Mouse (Mus musculus) heart, embryonic 13.5 days (tissue): ENCODE data around the gene Lrch4. TPM values are rescaled to one million over a fixed set of nuclear protein-coding genes. Genes with fewer than 3 reads are reported as not detected.

Source experiments
- ATAC-seq: fragments of 200-750 bp; cut with Nextera tagmentation; 2 replicates; pipeline ENCODE4 v1.8.0; 2017; ENCODE audit warnings: moderate TSS enrichment; ENCODE audit not compliant: insufficient number of reproducible peaks, low FRiP score, low TSS enrichment; ENCODE audit errors: extremely low read depth
- H3K27ac ChIP-seq: fragments of 300-500 bp; sonication (generic); replicated peaks from 2 replicates; pipeline ENCODE4 v1.5.1; 2015; ENCODE audit warnings: moderate library complexity, mild to moderate bottlenecking, inconsistent platforms
- H3K27me3 ChIP-seq: fragments of 300-500 bp; sonication (generic); replicated peaks from 2 replicates; pipeline ENCODE4 v1.6.1; 2015; ENCODE audit warnings: mild to moderate bottlenecking, inconsistent platforms
- H3K36me3 ChIP-seq: fragments of 300-500 bp; sonication (generic); 2 replicates; pipeline ENCODE4 v1.6.1; 2015; ENCODE audit warnings: mild to moderate bottlenecking, inconsistent platforms
- H3K4me1 ChIP-seq: fragments of 300-500 bp; sonication (generic); 2 replicates; pipeline ENCODE4 v1.6.1; 2015; ENCODE audit warnings: inconsistent platforms
- H3K4me2 ChIP-seq: fragments of 300-500 bp; sonication (generic); 2 replicates; pipeline ENCODE4 v1.6.1; 2015; ENCODE audit warnings: inconsistent platforms, mild to moderate bottlenecking, moderate library complexity
- H3K4me3 ChIP-seq: fragments of 300-500 bp; sonication (generic); 2 replicates; pipeline ENCODE4 v1.5.1; 2015; ENCODE audit warnings: moderate library complexity, mild to moderate bottlenecking, inconsistent platforms
- H3K9ac ChIP-seq: fragments of 300-500 bp; sonication (generic); 2 replicates; pipeline ENCODE4 v1.6.1; 2015; ENCODE audit warnings: inconsistent platforms, mild to moderate bottlenecking, moderate library complexity
- H3K9me3 ChIP-seq: fragments of 300-500 bp; sonication (generic); 2 replicates; pipeline ENCODE4 v1.6.1; 2016; ENCODE audit warnings: inconsistent platforms
- WGBS: fragments of 180-500 bp; shearing (Covaris S2); methylation state at CpG from one replicate; pipeline ENCODE4 v1.1.7; 2015; ENCODE audit warnings: mixed read lengths; 5-methylcytosine and 5-hydroxymethylcytosine counted together
- polyA plus RNA-seq: library from polyadenylated mRNA; unstranded; fragments of >200 nt; fragmentation: Nextera tagmentation; extraction: Ambion mirVana; gene quantifications from 2 replicates; pipeline ENCODE4 v1.2.1, GENCODE M21; 2015

Gene Lrch4
- polyA plus RNA-seq, 1 experiment from 2014 or later: 24.2 TPM

GRCm38 (mm10) chr5:137652474-137652873 is 23.6 kb downstream of the Lrch4 start:
- Histone ChIP-seq H3K27ac (no peak overlapping the region), H3K9me3 (no peaks in the 10 kb centered on the region), H3K9ac (no peak overlapping the region), H3K27me3 (no peaks in the 10 kb centered on the region), H3K4me2 (no peak overlapping the region), H3K4me1 (peaks cover 41% of the 10 kb centered on the region), H3K4me3 (no peak overlapping the region), H3K36me3 (peaks cover 37% of the 10 kb centered on the region)
- ATAC-seq: no peak
- 17% methylated on average over 3 of the region's 3 CpGs for WGBS

GRCm38 (mm10) chr5:137653366-137653765 is 24.4 kb downstream of the Lrch4 start:
- no peak for ATAC-seq
- H3K9ac ChIP-seq: no peak overlapping the region
- H3K27me3 ChIP-seq: no peaks in the 10 kb centered on the region
- peaks cover 43% of the 10 kb centered on the region for H3K36me3 ChIP-seq
- no peak overlapping the region for H3K27ac ChIP-seq
- peaks cover 32% of the 10 kb centered on the region for H3K4me1 ChIP-seq
- H3K4me3 ChIP-seq: no peak overlapping the region
- no peak overlapping the region for H3K4me2 ChIP-seq
- WGBS: 91% methylated on average over 10 of the region's 10 CpGs
- H3K9me3 ChIP-seq: no peaks in the 10 kb centered on the region

GRCm38 (mm10) chr5:137654746-137655145 is 25.8 kb downstream of the Lrch4 start:
- Histone ChIP-seq H3K9me3 (no peaks in the 10 kb centered on the region), H3K4me1 (peaks cover 21% of the 10 kb centered on the region), H3K27ac (no peak overlapping the region), H3K9ac (no peak overlapping the region), H3K27me3 (no peaks in the 10 kb centered on the region), H3K4me3 (no peak overlapping the region), H3K36me3 (peaks cover 57% of the 10 kb centered on the region), H3K4me2 (no peak overlapping the region)
- ATAC-seq: no peak
- 57% methylated on average over 7 of the region's 7 CpGs for WGBS

- H3K27me3 ChIP-seq: no peaks in the 10 kb centered on the region
- 29% methylated on average over 6 of the region's 6 CpGs for WGBS
- H3K9ac ChIP-seq: no peak overlapping the region
- H3K4me1 ChIP-seq: 0 out of 2 replicates have a peak, but pooled peaks cover 7% of the 10 kb centered on the region
- H3K36me3 ChIP-seq: peaks cover 68% of the 10 kb centered on the region
- peak overlapping the region; percentile 21; the same call in 1 of the 2 replicates for H3K27ac ChIP-seq
- ATAC-seq: no peak
- H3K9me3 ChIP-seq: no peaks in the 10 kb centered on the region
- no peak overlapping the region for H3K4me3 ChIP-seq
- no peak overlapping the region for H3K4me2 ChIP-seq
Observed at GRCm38 (mm10) chr5:137656977-137657376, 28.1 kb downstream of the Lrch4 start.

- Histone ChIP-seq H3K4me1 (0 out of 2 replicates have a peak, but pooled peaks cover 7% of the 10 kb centered on the region), H3K4me3 (no peak overlapping the region), H3K27me3 (no peaks in the 10 kb centered on the region), H3K27ac (0 out of 2 replicates have a peak overlapping the region, but pooled peaks have one; percentile 8), H3K9ac (no peak overlapping the region), H3K9me3 (no peaks in the 10 kb centered on the region), H3K4me2 (no peak overlapping the region), H3K36me3 (peaks cover 80% of the 10 kb centered on the region)
- ATAC-seq: no peak
- 82% methylated on average over 6 of the region's 6 CpGs for WGBS
Observed at GRCm38 (mm10) chr5:137660064-137660688, 31.3 kb downstream of the Lrch4 start.

- ATAC-seq: no peak
- H3K27me3 ChIP-seq: no peaks in the 10 kb centered on the region
- H3K9ac ChIP-seq: no peak overlapping the region
- peaks cover 95% of the 10 kb centered on the region for H3K36me3 ChIP-seq
- H3K9me3 ChIP-seq: no peaks in the 10 kb centered on the region
- H3K27ac ChIP-seq: no peak overlapping the region
- WGBS: 61% methylated on average over 9 of the region's 9 CpGs
- H3K4me2 ChIP-seq: no peak overlapping the region
- no peak overlapping the region for H3K4me3 ChIP-seq
- 0 out of 2 replicates have a peak, but pooled peaks cover 3% of the 10 kb centered on the region for H3K4me1 ChIP-seq
Observed at GRCm38 (mm10) chr5:137663057-137663456, 34.1 kb downstream of the Lrch4 start.

- no peaks in the 10 kb centered on the region for H3K9me3 ChIP-seq
- peak overlapping the region; percentile 2; the same call in 1 of the 2 replicates for H3K4me3 ChIP-seq
- peak overlapping the region; percentile 34; the same call in 1 of the 2 replicates for H3K4me2 ChIP-seq
- H3K9ac ChIP-seq: peak overlapping the region; percentile 34; the same call in 1 of the 2 replicates
- no peaks in the 10 kb centered on the region for H3K27me3 ChIP-seq
- WGBS: 51% methylated on average over 10 of the region's 10 CpGs
- peaks cover 37% of the 10 kb centered on the region for H3K36me3 ChIP-seq
- peak overlapping the region; percentile 60 for H3K27ac ChIP-seq
- ATAC-seq: no peak
- H3K4me1 ChIP-seq: peaks cover 43% of the 10 kb centered on the region
Observed at GRCm38 (mm10) chr5:137668971-137669370, 40.0 kb downstream of the Lrch4 start.

- Histone ChIP-seq H3K27ac (no peak overlapping the region), H3K4me3 (no peak overlapping the region), H3K9ac (no peak overlapping the region), H3K4me2 (no peak overlapping the region), H3K9me3 (no peaks in the 10 kb centered on the region), H3K36me3 (peaks cover 24% of the 10 kb centered on the region), H3K4me1 (peaks cover 43% of the 10 kb centered on the region), H3K27me3 (no peaks in the 10 kb centered on the region)
- no peak for ATAC-seq
- WGBS: 100% methylated on average over 1 of the region's 1 CpGs
Observed at GRCm38 (mm10) chr5:137670240-137670639, 41.3 kb downstream of the Lrch4 start.

GRCm38 (mm10) chr5:137671443-137672240 is 42.7 kb downstream of the Lrch4 start:
- WGBS: 21% methylated on average over 9 of the region's 9 CpGs
- peak overlapping the region; percentile 66 for H3K9ac ChIP-seq
- peak overlapping the region; percentile 93 for H3K27ac ChIP-seq
- peaks cover 43% of the 10 kb centered on the region for H3K4me1 ChIP-seq
- H3K9me3 ChIP-seq: no peaks in the 10 kb centered on the region
- H3K27me3 ChIP-seq: no peaks in the 10 kb centered on the region
- H3K4me3 ChIP-seq: peak overlapping the region; percentile 0; the same call in 1 of the 2 replicates
- H3K4me2 ChIP-seq: peak overlapping the region; percentile 36
- H3K36me3 ChIP-seq: peaks cover 10% of the 10 kb centered on the region
- ATAC-seq: peak; percentile 76; the same call in 1 of the 2 replicates

GRCm38 (mm10) chr5:137672361-137672760 is 43.4 kb downstream of the Lrch4 start:
- H3K27me3 ChIP-seq: no peaks in the 10 kb centered on the region
- no peaks in the 10 kb centered on the region for H3K9me3 ChIP-seq
- ATAC-seq: no peak
- H3K9ac ChIP-seq: no peak overlapping the region
- WGBS: 81% methylated on average over 5 of the region's 5 CpGs
- H3K27ac ChIP-seq: peak overlapping the region; percentile 93
- peaks cover 5% of the 10 kb centered on the region for H3K36me3 ChIP-seq
- H3K4me2 ChIP-seq: peak overlapping the region; percentile 36; the same call in 1 of the 2 replicates
- H3K4me3 ChIP-seq: no peak overlapping the region
- peaks cover 43% of the 10 kb centered on the region for H3K4me1 ChIP-seq

GRCm38 (mm10) chr5:137673015-137673414 is 44.1 kb downstream of the Lrch4 start:
- no peak for ATAC-seq
- H3K27ac ChIP-seq: peak overlapping the region; percentile 93; the same call in 1 of the 2 replicates
- H3K9ac ChIP-seq: 0 out of 2 replicates have a peak overlapping the region, but pooled peaks have one; percentile 7
- peaks cover 3% of the 10 kb centered on the region for H3K36me3 ChIP-seq
- H3K27me3 ChIP-seq: no peaks in the 10 kb centered on the region
- H3K4me3 ChIP-seq: no peak overlapping the region
- peaks cover 43% of the 10 kb centered on the region for H3K4me1 ChIP-seq
- H3K9me3 ChIP-seq: no peaks in the 10 kb centered on the region
- 67% methylated on average over 6 of the region's 6 CpGs for WGBS
- no peak overlapping the region for H3K4me2 ChIP-seq
